Mouse (Mus musculus): ENCODE results near the gene Fank1. TPM values are rescaled to one million over a fixed set of nuclear protein-coding genes. Genes with fewer than 3 reads are reported as not detected.

Gene Fank1
- polyA plus RNA-seq, 1 experiment from 2014 or later: 0.52 TPM

GRCm38 (mm10) chr7:133848180-133848579, 71.5 kb downstream of the Fank1 start:
- Histone ChIP-seq H3K9me3 (replicated peaks; ENCODE audit: control insufficient read depth, low read length) (no peaks in the 10 kb centered on the region), H3K27ac (replicated peaks; ENCODE audit: low read depth, low read length) (no peak overlapping the region), H3K27me3 (ENCODE audit: control insufficient read depth, insufficient read depth, low read length) (no peaks in the 10 kb centered on the region), H3K4me3 (ENCODE audit: low read depth, low read length) (no peak overlapping the region), H3K36me3 (replicated peaks; ENCODE audit: control insufficient read depth, insufficient read depth, low read depth, low read length) (no peaks in the 10 kb centered on the region), H3K4me1 (ENCODE audit: control insufficient read depth, insufficient read depth, low read length) (no peaks in the 10 kb centered on the region), H3K9ac (replicated peaks; ENCODE audit: low read length) (no peak overlapping the region), H3K4me2 (ENCODE audit: low read depth, low read length) (no peak overlapping the region)
- no peak for DNase-seq (ENCODE audit: low spot score)
- ATAC-seq (replicated peaks; ENCODE audit: insufficient number of reproducible peaks, low FRiP score, low TSS enrichment, low read depth): no peak
- WGBS: 75% methylated on average over 2 of the region's 2 CpGs

- ATAC-seq (replicated peaks; ENCODE audit: insufficient number of reproducible peaks, low FRiP score, low TSS enrichment, low read depth) (no peak), DNase-seq (ENCODE audit: low spot score) (peak; percentile 23)
- H3K27ac ChIP-seq (replicated peaks; ENCODE audit: low read depth, low read length): no peak overlapping the region
- no peaks in the 10 kb centered on the region for H3K27me3 ChIP-seq (ENCODE audit: control insufficient read depth, insufficient read depth, low read length)
- no peak overlapping the region for H3K4me2 ChIP-seq (ENCODE audit: low read depth, low read length)
- no peaks in the 10 kb centered on the region for H3K36me3 ChIP-seq (replicated peaks; ENCODE audit: control insufficient read depth, insufficient read depth, low read depth, low read length)
- no peak overlapping the region for H3K4me3 ChIP-seq (ENCODE audit: low read depth, low read length)
- H3K9me3 ChIP-seq (replicated peaks; ENCODE audit: control insufficient read depth, low read length): no peaks in the 10 kb centered on the region
- H3K4me1 ChIP-seq (ENCODE audit: control insufficient read depth, insufficient read depth, low read length): no peaks in the 10 kb centered on the region
- H3K9ac ChIP-seq (replicated peaks; ENCODE audit: low read length): no peak overlapping the region
These were observed 74.1 kb downstream of the Fank1 start for GRCm38 (mm10) chr7:133850735-133851134.

- no peaks in the 10 kb centered on the region for H3K27me3 ChIP-seq (ENCODE audit: control insufficient read depth, insufficient read depth, low read length)
- no peaks in the 10 kb centered on the region for H3K4me1 ChIP-seq (ENCODE audit: control insufficient read depth, insufficient read depth, low read length)
- WGBS: 26% methylated on average over 3 of the region's 3 CpGs
- no peaks in the 10 kb centered on the region for H3K9me3 ChIP-seq (replicated peaks; ENCODE audit: control insufficient read depth, low read length)
- DNase-seq (ENCODE audit: low spot score) (peak; percentile 81), ATAC-seq (replicated peaks; ENCODE audit: insufficient number of reproducible peaks, low FRiP score, low TSS enrichment, low read depth) (peak; percentile 56; the same call in 1 of the 2 replicates)
- no peak overlapping the region for H3K4me2 ChIP-seq (ENCODE audit: low read depth, low read length)
- H3K9ac ChIP-seq (replicated peaks; ENCODE audit: low read length): no peak overlapping the region
- no peak overlapping the region for H3K27ac ChIP-seq (replicated peaks; ENCODE audit: low read depth, low read length)
- H3K36me3 ChIP-seq (replicated peaks; ENCODE audit: control insufficient read depth, insufficient read depth, low read depth, low read length): no peaks in the 10 kb centered on the region
- no peak overlapping the region for H3K4me3 ChIP-seq (ENCODE audit: low read depth, low read length)
These were observed 79.6 kb downstream of the Fank1 start for GRCm38 (mm10) chr7:133856278-133856677.

- no peak overlapping the region for H3K9ac ChIP-seq (replicated peaks; ENCODE audit: low read length)
- H3K4me2 ChIP-seq (ENCODE audit: low read depth, low read length): no peak overlapping the region
- no peak overlapping the region for H3K27ac ChIP-seq (replicated peaks; ENCODE audit: low read depth, low read length)
- whole genome bisulfite sequencing: 95% methylated on average over 3 of the region's 3 CpGs
- no peaks in the 10 kb centered on the region for H3K36me3 ChIP-seq (replicated peaks; ENCODE audit: control insufficient read depth, insufficient read depth, low read depth, low read length)
- H3K9me3 ChIP-seq (replicated peaks; ENCODE audit: control insufficient read depth, low read length): no peaks in the 10 kb centered on the region
- no peaks in the 10 kb centered on the region for H3K4me1 ChIP-seq (ENCODE audit: control insufficient read depth, insufficient read depth, low read length)
- no peaks in the 10 kb centered on the region for H3K27me3 ChIP-seq (ENCODE audit: control insufficient read depth, insufficient read depth, low read length)
- DNase-seq (ENCODE audit: low spot score) (no peak), ATAC-seq (replicated peaks; ENCODE audit: insufficient number of reproducible peaks, low FRiP score, low TSS enrichment, low read depth) (no peak)
- no peak overlapping the region for H3K4me3 ChIP-seq (ENCODE audit: low read depth, low read length)
These were observed 81.8 kb downstream of the Fank1 start for GRCm38 (mm10) chr7:133858506-133858905.

- Histone ChIP-seq H3K27ac (replicated peaks; ENCODE audit: low read depth, low read length) (no peak overlapping the region), H3K27me3 (ENCODE audit: control insufficient read depth, insufficient read depth, low read length) (no peaks in the 10 kb centered on the region), H3K9me3 (replicated peaks; ENCODE audit: control insufficient read depth, low read length) (no peaks in the 10 kb centered on the region), H3K4me2 (ENCODE audit: low read depth, low read length) (no peak overlapping the region), H3K4me3 (ENCODE audit: low read depth, low read length) (no peak overlapping the region), H3K9ac (replicated peaks; ENCODE audit: low read length) (no peak overlapping the region), H3K4me1 (ENCODE audit: control insufficient read depth, insufficient read depth, low read length) (no peaks in the 10 kb centered on the region), H3K36me3 (replicated peaks; ENCODE audit: control insufficient read depth, insufficient read depth, low read depth, low read length) (no peaks in the 10 kb centered on the region)
- 81% methylated on average over 4 of the region's 4 CpGs for WGBS
- ATAC-seq (replicated peaks; ENCODE audit: insufficient number of reproducible peaks, low FRiP score, low TSS enrichment, low read depth) (no peak), DNase-seq (ENCODE audit: low spot score) (no peak)
These were observed 82.9 kb downstream of the Fank1 start for GRCm38 (mm10) chr7:133859548-133859947.

GRCm38 (mm10) chr7:133862233-133862632, 85.6 kb downstream of the Fank1 start:
- ATAC-seq (replicated peaks; ENCODE audit: insufficient number of reproducible peaks, low FRiP score, low TSS enrichment, low read depth) (no peak), DNase-seq (ENCODE audit: low spot score) (no peak)
- Histone ChIP-seq H3K27ac (replicated peaks; ENCODE audit: low read depth, low read length) (no peak overlapping the region), H3K4me1 (ENCODE audit: control insufficient read depth, insufficient read depth, low read length) (no peaks in the 10 kb centered on the region), H3K27me3 (ENCODE audit: control insufficient read depth, insufficient read depth, low read length) (no peaks in the 10 kb centered on the region), H3K4me3 (ENCODE audit: low read depth, low read length) (no peak overlapping the region), H3K36me3 (replicated peaks; ENCODE audit: control insufficient read depth, insufficient read depth, low read depth, low read length) (no peaks in the 10 kb centered on the region), H3K4me2 (ENCODE audit: low read depth, low read length) (no peak overlapping the region), H3K9me3 (replicated peaks; ENCODE audit: control insufficient read depth, low read length) (no peaks in the 10 kb centered on the region), H3K9ac (replicated peaks; ENCODE audit: low read length) (no peak overlapping the region)
- 89% methylated on average over 6 of the region's 6 CpGs for WGBS

- no peak overlapping the region for H3K9ac ChIP-seq (replicated peaks; ENCODE audit: low read length)
- no peak overlapping the region for H3K4me2 ChIP-seq (ENCODE audit: low read depth, low read length)
- H3K9me3 ChIP-seq (replicated peaks; ENCODE audit: control insufficient read depth, low read length): no peaks in the 10 kb centered on the region
- no peaks in the 10 kb centered on the region for H3K27me3 ChIP-seq (ENCODE audit: control insufficient read depth, insufficient read depth, low read length)
- DNase-seq (ENCODE audit: low spot score): no peak
- no peak overlapping the region for H3K4me3 ChIP-seq (ENCODE audit: low read depth, low read length)
- H3K4me1 ChIP-seq (ENCODE audit: control insufficient read depth, insufficient read depth, low read length): no peaks in the 10 kb centered on the region
- peak; percentile 67; the same call in 1 of the 2 replicates for ATAC-seq (replicated peaks; ENCODE audit: insufficient number of reproducible peaks, low FRiP score, low TSS enrichment, low read depth)
- no peaks in the 10 kb centered on the region for H3K36me3 ChIP-seq (replicated peaks; ENCODE audit: control insufficient read depth, insufficient read depth, low read depth, low read length)
- WGBS: 94% methylated on average over 5 of the region's 5 CpGs
- H3K27ac ChIP-seq (replicated peaks; ENCODE audit: low read depth, low read length): no peak overlapping the region
These were observed 86.1 kb downstream of the Fank1 start for GRCm38 (mm10) chr7:133862723-133863122.

GRCm38 (mm10) chr7:133863151-133863550, 86.5 kb downstream of the Fank1 start:
- Histone ChIP-seq H3K27ac (replicated peaks; ENCODE audit: low read depth, low read length) (no peak overlapping the region), H3K36me3 (replicated peaks; ENCODE audit: control insufficient read depth, insufficient read depth, low read depth, low read length) (no peaks in the 10 kb centered on the region), H3K4me2 (ENCODE audit: low read depth, low read length) (no peak overlapping the region), H3K9me3 (replicated peaks; ENCODE audit: control insufficient read depth, low read length) (no peaks in the 10 kb centered on the region), H3K27me3 (ENCODE audit: control insufficient read depth, insufficient read depth, low read length) (no peaks in the 10 kb centered on the region), H3K4me3 (ENCODE audit: low read depth, low read length) (no peak overlapping the region), H3K4me1 (ENCODE audit: control insufficient read depth, insufficient read depth, low read length) (no peaks in the 10 kb centered on the region), H3K9ac (replicated peaks; ENCODE audit: low read length) (no peak overlapping the region)
- 68% methylated on average over 3 of the region's 3 CpGs for WGBS
- no peak for DNase-seq (ENCODE audit: low spot score)
- ATAC-seq (replicated peaks; ENCODE audit: insufficient number of reproducible peaks, low FRiP score, low TSS enrichment, low read depth): no peak
